Mouse (Mus musculus) kidney, adult 2 months (tissue): Measurements from ENCODE around the gene Scube3. TPM values are rescaled to one million over a fixed set of nuclear protein-coding genes. Genes with fewer than 3 reads are reported as not detected.

Source experiments
- DNase-seq: peaks from one replicate; pipeline ENCODE4 v3.0.0; 2021
- H3K27ac ChIP-seq: fragments of 200-500 bp; 2 replicates; pipeline ENCODE4 v1.5.1; 2012; ENCODE audit warnings: low read depth, low read length, control low read depth, inconsistent platforms; ENCODE audit not compliant: insufficient read depth
- H3K27me3 ChIP-seq: fragments of 200-500 bp; replicated peaks from 2 replicates; pipeline ENCODE4 v1.6.1; 2012; ENCODE audit warnings: mild to moderate bottlenecking, moderate library complexity, low read length, inconsistent platforms; ENCODE audit not compliant: control insufficient read depth, insufficient read depth
- H3K36me3 ChIP-seq: fragments of 200-500 bp; 2 replicates; pipeline ENCODE4 v1.6.1; 2012; ENCODE audit warnings: mild to moderate bottlenecking, moderate library complexity, low read length, inconsistent platforms; ENCODE audit not compliant: control insufficient read depth, insufficient read depth
- H3K4me1 ChIP-seq: fragments of 200-500 bp; 2 replicates; pipeline ENCODE4 v1.6.1; 2011; ENCODE audit warnings: low read length; ENCODE audit not compliant: control insufficient read depth, insufficient read depth
- H3K4me3 ChIP-seq: fragments of 200-500 bp; 2 replicates; pipeline ENCODE4 v1.5.1; 2011; ENCODE audit warnings: mild to moderate bottlenecking, low read depth, low read length, control low read depth; ENCODE audit not compliant: insufficient read depth
- CTCF ChIP-seq: fragments of 200-500 bp; conservative IDR thresholded peaks from 2 replicates; pipeline ENCODE4 v1.5.1; 2011; ENCODE audit warnings: low read depth, mild to moderate bottlenecking, control low read depth, low read length, moderate library complexity, mixed read lengths; ENCODE audit not compliant: insufficient read depth, insufficient read length
- POLR2A ChIP-seq: fragments of 200-500 bp; IDR thresholded peaks from one replicate; pipeline ENCODE4 v1.6.1; 2011; ENCODE audit warnings: low read depth, low read length, control low read depth
- WGBS: fragments of 180-500 bp; shearing (Covaris S2); methylation state at CpG from one replicate; pipeline ENCODE4 v1.1.7; 2018; 5-methylcytosine and 5-hydroxymethylcytosine counted together
- polyA plus RNA-seq: library from polyadenylated mRNA; depleted of rRNA; stranded (reverse); fragments of >200 nt; gene quantifications from 2 replicates; pipeline ENCODE4 v1.2.3, GENCODE M21; 2012

The Scube3 gene
- polyA plus RNA-seq, 1 experiment: 2.4 TPM

- 88% methylated on average over 3 of the region's 3 CpGs for WGBS
- DNase-seq: no peak
- no peak overlapping the region for H3K27ac ChIP-seq
- no peaks in the 10 kb centered on the region for H3K27me3 ChIP-seq
- H3K36me3 ChIP-seq: no peaks in the 10 kb centered on the region
- TF ChIP-seq POLR2A: no peak
- no peak for TF ChIP-seq CTCF
- H3K4me1 ChIP-seq: no peaks in the 10 kb centered on the region
- no peak overlapping the region for H3K4me3 ChIP-seq
Observed at GRCm38 (mm10) chr17:28193559-28193958, 51.6 kb downstream of the Scube3 start.

GRCm38 (mm10) chr17:28195033-28195432 lies 53.1 kb downstream of the Scube3 start:
- 97% methylated on average over 10 of the region's 10 CpGs for WGBS
- no peak for DNase-seq
- Histone ChIP-seq H3K27me3 (no peaks in the 10 kb centered on the region), H3K4me1 (no peaks in the 10 kb centered on the region), H3K4me3 (no peak overlapping the region), H3K36me3 (no peaks in the 10 kb centered on the region), H3K27ac (no peak overlapping the region)
- TF ChIP-seq POLR2A: no peak
- no peak for TF ChIP-seq CTCF

- TF ChIP-seq CTCF (no peak), POLR2A (no peak)
- Histone ChIP-seq H3K4me1 (no peaks in the 10 kb centered on the region), H3K27ac (no peak overlapping the region), H3K27me3 (no peaks in the 10 kb centered on the region), H3K4me3 (no peak overlapping the region), H3K36me3 (no peaks in the 10 kb centered on the region)
- peak; percentile 21 for DNase-seq
- WGBS: 60% methylated on average over 18 of the region's 18 CpGs
Observed at GRCm38 (mm10) chr17:28197646-28198045, 55.7 kb downstream of the Scube3 start.

GRCm38 (mm10) chr17:28201982-28202381 lies 60.0 kb downstream of the Scube3 start:
- no peak overlapping the region for H3K27ac ChIP-seq
- H3K36me3 ChIP-seq: no peaks in the 10 kb centered on the region
- H3K27me3 ChIP-seq: no peaks in the 10 kb centered on the region
- DNase-seq: no peak
- H3K4me3 ChIP-seq: no peak overlapping the region
- WGBS: 85% methylated on average over 14 of the region's 14 CpGs
- TF ChIP-seq CTCF (no peak), POLR2A (no peak)
- no peaks in the 10 kb centered on the region for H3K4me1 ChIP-seq

- Histone ChIP-seq H3K27ac (no peak overlapping the region), H3K36me3 (no peaks in the 10 kb centered on the region), H3K4me3 (no peak overlapping the region), H3K27me3 (no peaks in the 10 kb centered on the region), H3K4me1 (no peaks in the 10 kb centered on the region)
- peak; percentile 50 for DNase-seq
- TF ChIP-seq CTCF (peak; percentile 89), POLR2A (no peak)
- 45% methylated on average over 14 of the region's 14 CpGs for WGBS
Observed at GRCm38 (mm10) chr17:28204052-28204720, 62.2 kb downstream of the Scube3 start.

GRCm38 (mm10) chr17:28205443-28205842 lies 63.5 kb downstream of the Scube3 start:
- Histone ChIP-seq H3K4me1 (no peaks in the 10 kb centered on the region), H3K36me3 (no peaks in the 10 kb centered on the region), H3K27ac (no peak overlapping the region), H3K4me3 (no peak overlapping the region), H3K27me3 (no peaks in the 10 kb centered on the region)
- TF ChIP-seq POLR2A (no peak), CTCF (no peak)
- WGBS: 95% methylated on average over 8 of the region's 8 CpGs
- no peak for DNase-seq

- Histone ChIP-seq H3K27ac (peak overlapping the region; percentile 43; the same call in 1 of the 2 replicates), H3K4me1 (no peaks in the 10 kb centered on the region), H3K27me3 (no peaks in the 10 kb centered on the region), H3K36me3 (no peaks in the 10 kb centered on the region), H3K4me3 (no peak overlapping the region)
- WGBS: 67% methylated on average over 8 of the region's 8 CpGs
- DNase-seq: no peak
- TF ChIP-seq CTCF: no peak
Observed at GRCm38 (mm10) chr17:28207092-28207491, 65.2 kb downstream of the Scube3 start.
